Mouse (Mus musculus): ENCODE measurements around the gene Pabpc5. TPM values are rescaled to one million over a fixed set of nuclear protein-coding genes. Genes with fewer than 3 reads are reported as not detected.

Gene Pabpc5
- 1 to 10 TPM; 7.5 to 8.1 TPM for total RNA-seq (2021)

DNA sequence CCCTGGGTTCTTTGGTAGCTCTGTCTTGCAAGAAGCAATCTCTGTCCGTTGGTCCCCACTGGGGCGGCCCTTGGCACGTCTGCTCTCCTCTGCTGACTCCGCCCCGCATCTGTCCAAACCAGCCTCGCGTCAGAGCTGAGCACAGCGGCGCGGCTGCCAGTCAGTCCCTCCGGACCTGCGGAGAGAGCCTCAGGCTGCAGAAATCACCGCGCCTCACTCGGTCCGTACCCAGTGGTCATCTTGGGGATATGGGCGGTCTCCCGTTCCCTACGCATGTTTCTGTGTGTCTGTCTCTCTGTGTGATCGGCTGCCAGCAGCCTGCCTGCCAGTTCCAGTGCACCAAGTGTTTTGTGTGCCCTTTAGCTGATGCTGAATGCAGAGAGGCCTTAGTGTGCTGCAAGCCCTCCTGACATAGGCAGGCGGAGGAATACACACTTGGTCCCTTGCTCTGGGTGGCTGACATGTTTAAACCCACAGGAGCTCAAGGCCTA, at the start of gene Pabpc5:
Pabpc5 (plus strand) TSS at position 116 of the 491 bp plus-strand sequence.
- intact Hi-C loops (cut with DNase I), result no loop called here
- DNase-seq (ENCODE audit: extremely low spot score in 1 of 2, low spot score in 2 of 2), result peak; percentile 54 to 77

DNA sequence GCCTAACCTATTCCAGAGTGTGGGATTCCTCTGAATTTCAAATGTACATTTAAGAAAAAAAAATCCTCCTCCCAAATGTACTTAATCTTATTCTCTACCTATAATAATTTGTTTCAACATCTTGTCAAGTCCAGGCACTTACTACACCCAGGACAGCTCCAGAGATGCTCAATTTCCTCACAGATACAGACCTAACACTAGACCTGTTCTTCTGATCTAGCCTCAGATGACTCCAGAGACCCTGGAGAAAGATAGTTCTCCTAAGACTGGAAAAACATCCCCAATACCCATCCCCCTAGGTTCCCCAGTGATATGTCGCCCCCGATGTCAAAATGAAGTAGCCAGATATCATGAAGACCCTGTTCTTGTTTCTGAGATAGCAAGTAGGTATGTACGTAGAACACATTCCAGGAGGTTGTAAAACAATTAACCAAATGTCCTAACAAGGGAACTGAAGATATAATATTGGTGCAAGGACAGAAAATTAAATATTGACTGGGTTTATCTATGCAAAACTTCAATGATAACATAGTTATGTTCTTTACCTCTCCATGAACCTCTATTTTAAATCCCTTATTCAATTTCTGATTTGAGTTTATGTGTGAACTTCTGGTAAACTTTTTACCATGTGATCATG, 39.9 kb upstream of the Pabpc5 start:
- DNase-seq (ENCODE audit: extremely low spot score in 1 of 2, low spot score in 2 of 2), result no peak
- intact Hi-C loops (cut with DNase I), result no loop called here

DNA sequence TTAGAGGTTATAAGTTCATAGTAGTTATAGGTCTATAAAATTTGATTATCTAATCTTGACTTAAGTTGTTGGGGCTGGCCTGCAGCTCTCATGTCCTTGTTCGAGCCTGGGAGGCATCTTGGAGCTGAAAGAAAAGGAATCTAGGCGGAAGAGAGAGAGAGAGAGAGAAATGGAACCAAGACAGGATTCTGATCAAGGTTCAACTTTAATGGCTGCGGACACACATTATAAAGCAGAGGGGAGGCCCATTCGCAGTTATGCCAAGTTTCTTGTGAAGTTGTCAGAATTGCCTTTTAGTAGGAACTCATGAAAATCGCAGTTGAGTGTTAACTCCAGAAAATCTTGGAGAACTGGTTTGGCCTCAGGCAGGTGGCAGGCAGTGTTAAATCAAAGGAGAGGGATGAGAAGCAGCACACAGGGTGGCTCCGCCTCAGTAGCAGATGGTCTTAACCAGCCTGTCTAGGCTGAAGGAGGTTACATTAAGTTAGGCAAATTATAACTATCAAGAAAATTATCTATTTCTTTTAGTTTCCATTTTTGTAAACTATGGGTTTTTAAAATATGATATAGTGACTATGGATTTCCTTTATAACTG, 38.6 kb upstream of the Pabpc5 start:
- intact Hi-C loops (cut with DNase I), result no loop called here

DNA sequence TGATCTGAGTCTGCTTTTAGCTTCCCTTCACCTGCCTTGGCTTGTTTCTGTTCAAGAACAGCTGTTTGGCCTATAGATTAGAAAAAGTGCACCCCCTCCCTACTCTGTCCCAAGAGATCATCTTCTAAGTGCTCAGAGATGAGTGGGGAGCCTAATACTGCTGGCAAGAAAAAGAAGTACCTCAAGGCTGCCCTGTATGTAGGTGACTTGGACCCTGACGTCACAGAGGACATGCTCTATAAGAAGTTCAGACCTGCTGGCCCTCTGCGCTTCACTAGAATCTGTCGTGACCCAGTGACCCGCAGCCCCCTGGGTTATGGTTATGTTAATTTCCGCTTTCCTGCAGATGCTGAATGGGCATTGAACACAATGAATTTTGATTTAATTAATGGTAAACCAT, 856 bp downstream of the Pabpc5 start:
- no peak for DNase-seq (ENCODE audit: extremely low spot score in 1 of 2, low spot score in 2 of 2)
- intact Hi-C loops (cut with DNase I), result no loop called here

More for the DNA sequence above, 38.6 kb upstream of the Pabpc5 start:
- no peak for DNase-seq (ENCODE audit: extremely low spot score in 1 of 2, low spot score in 2 of 2)

Measured in left cerebral cortex, postnatal 10 days (tissue).